Mouse (Mus musculus): Measurements from ENCODE around the gene Trim27. TPM values are rescaled to one million over a fixed set of nuclear protein-coding genes. Genes with fewer than 3 reads are reported as not detected.

The Trim27 gene
- polyA plus RNA-seq, 1 experiment from 2014 or later = 178 TPM

- WGBS = under 1% methylated on average over 32 of the region's 32 CpGs
- H3K9ac ChIP-seq (ENCODE audit: low read length) = 0 out of 2 replicates have a peak overlapping the region, but pooled peaks have one; percentile 13
Observed at GRCm38 (mm10) chr13:21160657-21161590, 18.3 kb upstream of the Trim27 start.

DNA sequence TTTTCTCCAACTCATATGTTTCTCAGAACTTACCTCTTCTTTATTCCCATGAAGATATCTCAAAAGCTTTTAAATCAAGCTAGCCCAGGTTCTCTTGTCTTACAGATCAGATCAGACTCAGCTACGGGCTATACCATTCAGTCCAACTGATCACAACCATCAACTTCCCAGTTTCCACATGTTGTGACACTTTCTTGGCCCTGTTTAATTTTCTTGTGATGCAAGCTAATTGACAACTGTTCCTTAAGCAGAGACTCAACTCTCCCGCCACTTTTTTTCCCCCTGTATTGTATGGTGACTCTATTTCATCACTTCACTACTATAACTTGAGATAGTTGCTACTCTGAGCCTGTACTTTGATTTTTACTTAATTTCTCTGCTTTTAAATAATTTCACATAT is 17.7 kb upstream of the Trim27 start:
- 40% methylated on average over 2 of the region's 2 CpGs for WGBS
- no peak overlapping the region for H3K9ac ChIP-seq (ENCODE audit: low read length)
- no peak overlapping the region for H3K27ac ChIP-seq (ENCODE audit: low read depth, low read length)
- H3K9me3 ChIP-seq (ENCODE audit: control insufficient read depth, low read length) = no peaks in the 10 kb centered on the region
- H3K27me3 ChIP-seq (ENCODE audit: control insufficient read depth, insufficient read depth, low read length) = no peaks in the 10 kb centered on the region
- no peak for DNase-seq (ENCODE audit: low spot score)
- H3K4me1 ChIP-seq (replicated peaks; ENCODE audit: control insufficient read depth, insufficient read depth, low read length) = no peaks in the 10 kb centered on the region
- ATAC-seq (replicated peaks; ENCODE audit: low FRiP score) = peak; percentile 32; the same call in 1 of the 2 replicates
- H3K4me3 ChIP-seq (ENCODE audit: low read depth, low read length) = peak overlapping the region; percentile 56
- no peaks in the 10 kb centered on the region for H3K36me3 ChIP-seq (ENCODE audit: control insufficient read depth, insufficient read depth, low read length)
- H3K4me2 ChIP-seq (ENCODE audit: low read depth, low read length, severe bottlenecking) = peak overlapping the region; percentile 34; the same call in 1 of the 2 replicates

More at GRCm38 (mm10) chr13:21160657-21161590, 18.3 kb upstream of the Trim27 start:
- DNase-seq (ENCODE audit: low spot score) (peak; percentile 94), ATAC-seq (replicated peaks; ENCODE audit: low FRiP score) (peak; percentile 89)
- Histone ChIP-seq H3K4me3 (ENCODE audit: low read depth, low read length) (peak overlapping the region; percentile 56), H3K4me1 (replicated peaks; ENCODE audit: control insufficient read depth, insufficient read depth, low read length) (no peaks in the 10 kb centered on the region), H3K9me3 (ENCODE audit: control insufficient read depth, low read length) (no peaks in the 10 kb centered on the region), H3K36me3 (ENCODE audit: control insufficient read depth, insufficient read depth, low read length) (no peaks in the 10 kb centered on the region), H3K4me2 (ENCODE audit: low read depth, low read length, severe bottlenecking) (peak overlapping the region; percentile 93), H3K27me3 (ENCODE audit: control insufficient read depth, insufficient read depth, low read length) (no peaks in the 10 kb centered on the region), H3K27ac (ENCODE audit: low read depth, low read length) (no peak overlapping the region)

GRCm38 (mm10) chr13:21162591-21162990 is 16.7 kb upstream of the Trim27 start:
- ATAC-seq (replicated peaks; ENCODE audit: low FRiP score) (no peak), DNase-seq (ENCODE audit: low spot score) (no peak)
- Histone ChIP-seq H3K27ac (ENCODE audit: low read depth, low read length) (no peak overlapping the region), H3K27me3 (ENCODE audit: control insufficient read depth, insufficient read depth, low read length) (no peaks in the 10 kb centered on the region), H3K9me3 (ENCODE audit: control insufficient read depth, low read length) (no peaks in the 10 kb centered on the region), H3K9ac (ENCODE audit: low read length) (no peak overlapping the region), H3K4me2 (ENCODE audit: low read depth, low read length, severe bottlenecking) (no peak overlapping the region), H3K4me1 (replicated peaks; ENCODE audit: control insufficient read depth, insufficient read depth, low read length) (no peaks in the 10 kb centered on the region), H3K4me3 (ENCODE audit: low read depth, low read length) (no peak overlapping the region), H3K36me3 (ENCODE audit: control insufficient read depth, insufficient read depth, low read length) (no peaks in the 10 kb centered on the region)
- 60% methylated on average over 5 of the region's 5 CpGs for WGBS

DNA sequence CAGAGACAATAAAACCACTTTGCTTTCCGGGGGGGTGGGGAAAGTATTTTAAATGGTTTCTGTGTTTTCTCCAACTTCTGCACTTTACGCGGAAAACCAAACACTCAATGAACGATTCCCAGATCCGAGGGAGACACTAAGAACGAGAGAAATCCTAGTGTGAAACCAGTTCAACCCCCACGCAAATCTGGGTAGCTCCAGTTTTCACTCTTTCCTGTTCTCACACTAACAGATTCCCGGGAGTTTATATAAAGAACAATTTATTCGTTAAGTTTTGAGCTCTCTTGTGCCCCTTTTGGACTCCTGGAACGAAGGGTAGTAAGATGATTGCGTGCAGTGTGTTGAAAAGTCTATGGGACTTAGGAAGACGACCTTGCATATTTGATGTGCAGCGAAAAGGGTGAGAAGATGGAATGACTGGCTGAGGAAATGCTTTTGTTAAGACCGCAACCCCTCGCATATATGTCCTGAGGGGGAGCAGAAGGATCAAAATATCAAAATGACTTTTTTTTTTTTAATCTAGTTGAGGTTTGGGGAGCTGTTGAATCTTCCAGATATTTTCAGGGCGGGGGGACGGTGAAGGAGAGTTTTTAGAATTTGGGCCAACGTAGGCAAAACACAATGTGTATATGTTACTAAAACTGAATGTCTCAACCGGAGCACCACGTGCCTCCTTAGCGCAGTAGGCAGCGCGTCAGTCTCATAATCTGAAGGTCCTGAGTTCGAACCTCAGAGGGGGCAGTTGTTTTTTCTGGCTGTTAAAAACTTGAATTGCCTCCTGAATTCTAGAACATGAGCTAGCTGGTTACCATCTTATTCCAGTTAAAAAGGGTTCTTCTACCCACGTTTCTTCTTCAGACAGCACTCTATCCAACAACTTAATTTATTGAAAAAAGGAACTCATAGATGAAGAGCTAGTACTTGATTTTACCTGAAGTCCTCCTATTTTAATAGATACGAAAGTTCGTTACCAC is 12.0 kb upstream of the Trim27 start:
- peak; percentile 87 for DNase-seq (ENCODE audit: low spot score)
- Histone ChIP-seq H3K9ac (ENCODE audit: low read length) (peak overlapping the region; percentile 55), H3K27ac (ENCODE audit: low read depth, low read length) (no peak overlapping the region), H3K4me3 (ENCODE audit: low read depth, low read length) (peak overlapping the region; percentile 50), H3K4me1 (replicated peaks; ENCODE audit: control insufficient read depth, insufficient read depth, low read length) (peaks cover 3% of the 10 kb centered on the region; the same call in 1 of the 2 replicates), H3K36me3 (ENCODE audit: control insufficient read depth, insufficient read depth, low read length) (no peaks in the 10 kb centered on the region), H3K27me3 (ENCODE audit: control insufficient read depth, insufficient read depth, low read length) (no peaks in the 10 kb centered on the region), H3K4me2 (ENCODE audit: low read depth, low read length, severe bottlenecking) (peak overlapping the region; percentile 50), H3K9me3 (ENCODE audit: control insufficient read depth, low read length) (no peaks in the 10 kb centered on the region)
- 2% methylated on average over 27 of the region's 27 CpGs for WGBS
- ATAC-seq (replicated peaks; ENCODE audit: low FRiP score) = peak; percentile 60

GRCm38 (mm10) chr13:21167910-21168300 is 11.3 kb upstream of the Trim27 start:
- under 1% methylated on average over 8 of the region's 8 CpGs for WGBS
- no peaks in the 10 kb centered on the region for H3K36me3 ChIP-seq (ENCODE audit: control insufficient read depth, insufficient read depth, low read length)
- H3K9ac ChIP-seq (ENCODE audit: low read length) = no peak overlapping the region
- H3K9me3 ChIP-seq (ENCODE audit: control insufficient read depth, low read length) = no peaks in the 10 kb centered on the region
- H3K4me2 ChIP-seq (ENCODE audit: low read depth, low read length, severe bottlenecking) = peak overlapping the region; percentile 72
- H3K27ac ChIP-seq (ENCODE audit: low read depth, low read length) = no peak overlapping the region
- ATAC-seq (replicated peaks; ENCODE audit: low FRiP score) = peak; percentile 58
- peaks cover 3% of the 10 kb centered on the region; the same call in 1 of the 2 replicates for H3K4me1 ChIP-seq (replicated peaks; ENCODE audit: control insufficient read depth, insufficient read depth, low read length)
- no peaks in the 10 kb centered on the region for H3K27me3 ChIP-seq (ENCODE audit: control insufficient read depth, insufficient read depth, low read length)
- H3K4me3 ChIP-seq (ENCODE audit: low read depth, low read length) = peak overlapping the region; percentile 50
- DNase-seq (ENCODE audit: low spot score) = no peak

- DNase-seq (ENCODE audit: low spot score) (no peak), ATAC-seq (replicated peaks; ENCODE audit: low FRiP score) (no peak)
- no peaks in the 10 kb centered on the region for H3K36me3 ChIP-seq (ENCODE audit: control insufficient read depth, insufficient read depth, low read length)
- peaks cover 3% of the 10 kb centered on the region; the same call in 1 of the 2 replicates for H3K4me1 ChIP-seq (replicated peaks; ENCODE audit: control insufficient read depth, insufficient read depth, low read length)
- H3K27me3 ChIP-seq (ENCODE audit: control insufficient read depth, insufficient read depth, low read length) = no peaks in the 10 kb centered on the region
- H3K27ac ChIP-seq (ENCODE audit: low read depth, low read length) = no peak overlapping the region
- peak overlapping the region; percentile 43 for H3K9ac ChIP-seq (ENCODE audit: low read length)
- H3K4me2 ChIP-seq (ENCODE audit: low read depth, low read length, severe bottlenecking) = peak overlapping the region; percentile 72
- 2% methylated on average over 16 of the region's 16 CpGs for WGBS
- no peaks in the 10 kb centered on the region for H3K9me3 ChIP-seq (ENCODE audit: control insufficient read depth, low read length)
- peak overlapping the region; percentile 50 for H3K4me3 ChIP-seq (ENCODE audit: low read depth, low read length)
Observed at GRCm38 (mm10) chr13:21168371-21169011, 10.8 kb upstream of the Trim27 start.

DNA sequence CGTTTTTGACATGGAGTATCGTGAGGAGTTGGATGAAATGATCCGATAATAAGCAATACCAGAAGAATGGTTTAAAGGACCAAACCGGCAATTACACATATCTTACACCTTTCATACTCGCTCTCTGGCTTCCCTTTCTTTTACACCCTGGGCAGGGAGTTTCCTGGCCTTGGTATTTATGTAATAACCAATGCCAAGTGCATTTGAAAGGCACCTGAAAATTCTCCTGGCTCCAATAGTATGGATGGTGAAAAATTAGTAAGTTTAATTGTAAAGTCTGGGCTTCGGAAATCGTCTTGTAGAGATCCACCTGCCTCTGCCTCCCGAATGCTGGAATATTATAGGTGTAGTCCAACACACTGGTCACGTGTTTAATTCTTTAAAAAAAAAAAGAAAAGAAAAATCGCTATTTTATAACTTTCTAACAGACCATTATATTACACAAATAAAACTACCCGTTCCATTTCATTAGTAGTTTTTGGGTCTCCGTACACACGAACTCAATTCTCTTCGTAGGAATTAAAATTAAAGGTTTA is 10.1 kb upstream of the Trim27 start:
- Histone ChIP-seq H3K27me3 (ENCODE audit: control insufficient read depth, insufficient read depth, low read length) (no peaks in the 10 kb centered on the region), H3K4me3 (ENCODE audit: low read depth, low read length) (peak overlapping the region; percentile 50), H3K27ac (ENCODE audit: low read depth, low read length) (no peak overlapping the region), H3K4me1 (replicated peaks; ENCODE audit: control insufficient read depth, insufficient read depth, low read length) (peaks cover 3% of the 10 kb centered on the region; the same call in 1 of the 2 replicates), H3K36me3 (ENCODE audit: control insufficient read depth, insufficient read depth, low read length) (no peaks in the 10 kb centered on the region), H3K9ac (ENCODE audit: low read length) (no peak overlapping the region), H3K4me2 (ENCODE audit: low read depth, low read length, severe bottlenecking) (peak overlapping the region; percentile 72), H3K9me3 (ENCODE audit: control insufficient read depth, low read length) (no peaks in the 10 kb centered on the region)
- 5% methylated on average over 14 of the region's 14 CpGs for WGBS
- no peak for DNase-seq (ENCODE audit: low spot score)
- ATAC-seq (replicated peaks; ENCODE audit: low FRiP score) = no peak
